Mouse (Mus musculus) hematopoietic stem cell, adult 5-6 weeks (primary cell): Measurements from ENCODE around the gene Pmp22. TPM values are rescaled to one million over a fixed set of nuclear protein-coding genes. Genes with fewer than 3 reads are reported as not detected.

Source experiments
- ATAC-seq, 2 experiments: fragments of 125-278 bp in 1 of 2; replicated peaks in 1 of 2; 2 replicates each; pipeline ENCODE4 v1.8.0; 2016 to 2017; ENCODE audit warnings: inconsistent platforms in 2 of 2, mild to moderate bottlenecking in 2 of 2, moderate number of reproducible peaks in 2 of 2, low read depth in 1 of 2, moderate TSS enrichment in 1 of 2; ENCODE audit not compliant: low FRiP score in 2 of 2, poor library complexity in 2 of 2, severe bottlenecking in 2 of 2, insufficient read depth in 1 of 2, low TSS enrichment in 1 of 2
- total RNA-seq: library from RNA; stranded (forward); fragments of 172-1452, 232-1000 nt; gene quantifications from 2 replicates; pipeline ENCODE4 v1.2.3, GENCODE M21; 2017

Pmp22 gene
- total RNA-seq, 1 experiment from 2014 or later: not detected

DNA sequence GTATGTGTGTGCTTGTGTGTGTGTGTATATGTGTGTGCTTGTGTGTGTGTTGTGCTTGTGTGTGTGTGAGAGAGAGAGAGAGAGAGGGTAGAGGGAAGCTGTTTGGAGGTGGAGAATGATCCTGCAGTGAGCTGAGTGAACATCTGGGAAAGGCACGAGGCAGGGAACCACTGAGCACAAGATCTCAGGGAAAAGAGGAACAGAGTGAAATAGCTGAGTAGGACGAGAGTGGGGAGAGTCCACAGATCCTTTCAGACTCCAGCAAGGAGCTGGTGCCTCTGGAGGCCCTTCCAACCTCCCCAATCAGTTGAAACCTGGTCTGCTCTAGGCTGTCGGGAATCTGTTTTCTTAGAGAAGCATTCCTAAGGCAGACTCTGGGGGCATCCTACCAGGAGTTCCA is 10.0 kb downstream of the Pmp22 start:
- ATAC-seq: no peak

DNA sequence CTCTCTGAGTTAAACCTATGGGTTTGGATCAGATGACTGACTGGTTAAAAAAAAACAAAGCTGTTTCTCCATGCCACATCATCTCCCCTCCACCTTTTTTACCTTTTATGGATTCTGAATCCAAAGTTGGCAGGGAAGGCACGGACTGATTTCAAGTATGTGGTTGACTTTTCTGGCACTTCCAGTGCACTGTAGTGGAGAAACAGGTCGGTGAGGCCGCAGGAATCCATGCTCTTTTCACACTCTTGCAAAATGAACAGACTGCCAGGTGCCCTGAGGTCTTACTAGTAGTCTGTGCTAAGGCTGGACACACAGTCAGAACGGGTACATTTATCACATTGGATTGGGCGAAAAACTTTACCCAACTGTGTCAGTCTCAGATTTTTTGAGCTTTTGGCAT is 13.5 kb downstream of the Pmp22 start:
- no peak for ATAC-seq

DNA sequence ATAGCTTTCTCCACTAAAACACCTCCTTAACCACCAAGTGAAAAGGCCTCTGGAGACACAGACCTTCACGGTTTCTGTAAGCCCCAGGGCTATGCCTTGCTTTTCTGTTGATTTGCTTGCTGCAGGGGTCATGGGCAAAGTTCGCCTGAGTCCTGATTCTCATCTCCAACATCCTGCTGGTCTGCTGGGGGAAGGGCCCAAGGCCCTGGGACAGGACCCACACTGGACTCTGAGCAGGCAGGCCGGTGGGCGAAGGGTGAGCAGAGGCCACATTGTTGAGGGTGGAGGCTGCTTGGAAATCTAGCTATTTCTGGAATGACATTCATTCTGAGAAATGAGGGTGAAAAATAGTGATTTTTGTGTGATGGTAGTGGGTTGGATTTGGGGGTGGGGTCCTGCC is 14.0 kb downstream of the Pmp22 start:
- ATAC-seq: no peak

DNA sequence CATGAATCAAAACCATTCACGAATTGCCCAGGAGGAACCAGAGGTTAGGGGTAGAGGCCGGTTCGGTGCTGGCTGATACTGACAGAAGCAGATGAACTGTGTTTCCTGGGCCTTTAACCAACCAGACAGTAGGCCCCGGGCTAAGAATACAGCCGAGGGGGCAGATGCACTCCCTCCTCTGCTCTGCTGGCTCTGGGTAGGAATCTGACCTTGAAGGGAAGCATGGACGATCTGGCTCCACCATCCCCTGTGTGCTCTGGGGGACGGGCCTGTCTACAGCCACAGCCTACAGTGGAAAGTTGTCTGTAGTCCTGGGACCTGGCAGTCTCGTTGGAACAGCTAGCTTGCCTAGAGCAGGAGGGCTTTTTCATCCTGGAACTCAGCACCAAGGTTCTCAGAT is 14.7 kb downstream of the Pmp22 start:
- no peak for ATAC-seq

DNA sequence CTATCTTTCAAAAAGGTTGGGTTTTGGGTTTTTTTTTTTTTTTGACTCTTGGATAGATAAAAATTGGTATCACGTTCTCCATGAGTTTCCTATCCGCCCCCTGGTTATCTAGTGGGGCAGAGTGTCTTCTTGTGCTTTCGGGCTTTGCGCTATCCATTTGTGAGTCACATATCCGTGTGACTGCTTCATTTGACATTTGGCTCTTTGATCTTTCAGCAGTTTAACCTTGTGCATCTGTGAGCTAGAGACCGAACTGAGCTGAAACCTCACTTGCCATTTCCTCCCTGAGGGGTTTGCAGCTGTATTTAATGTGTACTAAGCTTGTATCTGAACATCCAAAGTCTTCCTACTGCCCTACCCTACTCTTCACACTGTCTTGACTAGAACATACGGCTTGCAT is 17.8 kb downstream of the Pmp22 start:
- no peak for ATAC-seq

DNA sequence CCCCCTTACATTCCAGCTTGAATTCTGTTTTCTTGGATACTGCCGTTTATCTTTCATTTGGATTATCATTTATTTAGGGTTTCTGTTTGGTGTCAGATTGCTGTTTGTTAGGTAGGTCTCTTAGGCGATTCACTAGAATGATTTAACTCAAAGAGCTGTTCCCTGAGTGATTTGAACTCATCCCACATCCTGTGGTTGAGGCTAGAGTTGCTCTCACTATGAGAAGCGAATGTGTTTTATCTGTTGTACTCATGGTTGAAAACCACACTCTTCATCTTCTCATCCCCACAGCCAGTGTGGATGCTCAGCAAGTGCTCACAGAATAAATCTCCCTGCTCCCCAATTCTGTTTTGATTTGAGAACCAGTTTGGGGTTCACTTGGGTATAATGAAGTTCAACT is 19.5 kb downstream of the Pmp22 start:
- ATAC-seq: no peak

DNA sequence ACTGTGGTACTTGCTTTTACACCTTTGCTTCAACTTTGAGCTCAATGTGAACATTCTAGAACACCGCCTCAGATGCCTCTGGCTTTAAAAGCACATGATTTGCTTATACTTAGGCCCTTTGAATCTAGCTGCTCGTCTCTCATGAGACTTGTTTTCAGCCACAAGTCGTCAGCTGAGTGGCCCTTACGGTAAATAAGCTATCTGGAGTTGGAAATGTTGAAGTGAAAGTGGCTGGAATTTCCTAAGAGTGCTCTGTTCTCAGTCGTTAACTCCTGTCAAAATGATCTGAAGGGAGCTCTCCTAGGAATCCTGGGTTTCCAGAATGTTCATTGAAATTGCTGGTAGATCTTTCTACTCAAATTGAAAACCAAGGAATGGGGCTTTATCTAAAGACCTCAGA is 23.1 kb downstream of the Pmp22 start:
- ATAC-seq: no peak

DNA sequence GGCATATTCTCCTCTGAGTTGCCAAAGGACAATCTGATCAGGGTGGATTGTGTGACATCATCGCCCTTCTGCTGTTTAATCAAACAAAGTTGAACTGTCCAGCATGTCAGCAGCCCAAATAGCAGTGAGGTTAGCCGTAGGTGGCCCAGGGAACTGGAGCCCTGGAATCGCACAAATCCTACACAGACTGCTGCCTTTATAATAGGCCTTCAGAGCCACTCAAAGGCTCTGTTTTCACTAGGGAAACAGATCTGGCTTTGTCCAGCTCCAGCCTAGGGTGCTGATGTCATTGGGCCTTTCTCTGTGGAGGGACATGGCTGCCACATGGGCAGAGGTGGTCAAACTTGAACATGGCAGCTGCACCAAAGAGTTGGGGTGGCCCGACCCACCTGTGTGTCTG is 28.3 kb downstream of the Pmp22 start:
- ATAC-seq: no peak

DNA sequence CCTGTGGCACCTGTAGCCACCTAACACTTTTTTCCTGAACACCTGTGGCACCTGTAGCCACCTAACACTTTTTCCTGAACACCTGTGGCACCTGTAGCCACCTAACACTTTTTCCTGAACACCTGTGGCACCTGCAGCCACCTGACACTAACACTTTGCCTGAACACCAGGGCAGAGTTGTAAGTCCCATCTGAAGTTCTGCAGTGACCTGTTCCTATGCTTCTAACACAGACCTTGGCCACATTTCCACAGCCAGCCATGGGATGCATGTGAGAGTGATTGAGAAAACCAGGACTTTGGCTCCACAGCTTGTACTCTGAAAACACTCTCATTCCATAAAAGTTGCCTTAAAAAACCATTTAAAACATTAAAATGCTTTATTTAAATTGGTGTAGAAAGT is 32.1 kb downstream of the Pmp22 start:
- ATAC-seq: no peak

DNA sequence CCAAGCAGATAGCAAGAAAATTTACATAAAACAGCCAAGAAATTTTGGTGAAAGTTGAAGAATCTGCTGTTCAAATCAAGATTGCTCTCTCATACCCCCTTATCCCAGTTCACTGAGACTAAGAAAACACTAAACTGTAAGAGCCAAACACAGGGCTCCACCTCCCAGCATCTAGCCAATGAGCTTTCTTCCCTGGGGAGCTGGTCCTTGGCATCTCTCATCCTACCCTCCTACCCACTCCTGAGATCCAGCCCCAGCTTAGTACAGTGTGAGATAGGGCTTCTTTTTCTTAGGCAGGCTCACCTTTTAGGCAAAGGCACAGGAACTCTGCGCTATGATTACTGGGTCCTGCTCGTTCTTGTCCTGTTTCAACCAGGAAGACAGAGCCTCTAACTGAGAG is 34.0 kb downstream of the Pmp22 start:
- no peak for ATAC-seq

DNA sequence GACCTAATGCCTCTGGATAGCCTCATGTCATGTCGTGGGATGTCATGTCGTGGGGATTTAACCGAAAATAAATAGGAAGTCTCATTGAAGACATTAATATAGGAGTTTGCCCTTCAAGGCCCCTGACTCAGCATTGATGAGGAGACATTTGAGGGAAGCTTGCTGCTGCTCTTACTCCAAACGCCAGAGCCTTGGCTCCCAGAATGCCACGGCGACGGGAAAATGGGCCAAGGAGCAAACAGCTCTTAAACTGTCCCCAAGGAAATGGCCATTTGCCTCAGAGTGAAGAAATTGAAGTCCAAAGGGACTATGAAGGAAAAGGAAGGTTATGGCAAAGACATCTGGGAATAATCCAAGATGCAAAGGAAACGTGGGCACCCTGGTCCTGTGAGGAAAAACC is 34.8 kb downstream of the Pmp22 start:
- no peak for ATAC-seq

DNA sequence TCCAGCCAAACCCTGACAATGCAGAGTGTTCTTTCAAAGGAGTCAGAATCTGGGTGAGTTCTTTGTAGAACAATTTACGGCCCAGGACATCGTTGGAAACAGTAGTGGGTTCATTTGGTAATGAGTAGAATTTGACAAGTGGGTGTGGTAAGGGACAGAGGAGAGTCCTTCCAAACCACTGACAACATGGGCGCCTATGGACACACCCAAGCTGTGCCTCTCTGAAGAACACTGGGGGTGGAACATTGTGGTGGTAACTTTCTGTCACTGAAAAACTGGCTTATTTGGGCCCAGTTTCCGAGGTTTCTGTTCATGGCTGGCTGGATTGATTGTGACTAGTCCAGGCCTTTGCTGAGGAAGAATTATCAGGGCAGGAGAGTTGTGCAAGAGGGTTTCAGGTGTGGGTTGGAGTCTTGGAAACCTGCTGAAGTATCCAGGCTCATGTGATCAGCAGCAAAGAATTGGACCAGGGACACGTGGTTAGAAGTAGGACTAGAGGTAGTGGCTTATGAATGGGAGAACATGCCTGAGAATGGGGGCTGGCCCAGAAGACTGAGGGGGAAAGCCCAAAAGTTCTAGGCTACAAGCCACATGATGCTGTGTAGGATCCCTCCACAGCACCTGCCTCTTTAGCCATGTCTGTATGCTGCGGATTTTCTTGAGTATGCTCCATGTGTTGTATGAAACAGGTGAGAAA is 35.4 kb downstream of the Pmp22 start:
- ATAC-seq: no peak

DNA sequence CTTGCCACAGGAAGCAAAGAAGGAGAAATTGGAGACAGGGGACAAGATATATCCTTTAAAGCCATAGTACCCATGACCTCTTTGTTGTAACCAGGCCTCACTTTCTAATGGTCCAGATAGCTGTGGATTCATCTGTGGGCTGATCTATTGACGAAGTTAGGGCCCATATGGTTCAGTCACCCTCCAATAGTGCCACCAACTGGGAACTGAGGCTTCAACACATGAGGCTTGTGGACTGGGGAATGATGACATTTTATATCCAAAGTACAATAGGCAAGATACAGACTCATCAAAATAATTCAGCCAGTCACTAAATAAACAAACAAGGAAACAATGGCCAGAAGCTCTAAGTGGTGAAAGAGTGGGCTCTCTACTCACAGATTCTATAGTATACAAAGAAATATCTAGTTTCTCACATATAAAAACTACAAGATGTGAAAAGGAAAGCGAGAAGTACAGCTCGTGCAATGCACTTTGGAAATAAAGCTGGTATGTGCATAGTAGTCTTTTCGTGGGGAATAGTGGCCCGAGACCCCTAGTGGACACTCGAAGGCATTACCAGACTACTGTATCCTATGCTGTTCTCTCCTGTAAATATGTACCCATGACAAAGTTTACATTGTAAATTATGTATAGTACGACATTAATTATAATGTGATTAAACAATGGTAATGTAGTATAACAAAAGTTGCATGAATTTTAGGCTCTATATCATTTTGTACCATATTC is 36.1 kb downstream of the Pmp22 start:
- peak in 1 of 2 experiments; percentile 56; a peak in 1 of 4 replicates for ATAC-seq

DNA sequence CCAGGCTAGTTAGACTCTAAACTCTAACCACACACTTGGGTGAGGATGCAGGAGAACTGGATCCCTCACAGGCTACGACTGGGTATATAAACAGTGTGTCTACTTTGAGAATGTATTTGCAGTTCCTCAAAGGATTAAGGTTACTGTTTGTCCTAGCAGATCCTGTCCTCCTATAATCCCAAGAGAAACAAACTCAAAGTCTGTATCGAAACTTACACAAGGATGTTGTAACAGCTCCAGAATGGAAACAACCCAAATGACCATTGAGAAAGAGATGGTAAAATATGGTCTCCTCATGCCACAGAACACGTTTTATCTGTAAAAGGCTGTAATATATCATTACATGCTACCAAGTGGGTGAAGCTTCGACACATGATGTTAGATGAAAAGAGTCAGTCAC is 39.0 kb downstream of the Pmp22 start:
- ATAC-seq: no peak

DNA sequence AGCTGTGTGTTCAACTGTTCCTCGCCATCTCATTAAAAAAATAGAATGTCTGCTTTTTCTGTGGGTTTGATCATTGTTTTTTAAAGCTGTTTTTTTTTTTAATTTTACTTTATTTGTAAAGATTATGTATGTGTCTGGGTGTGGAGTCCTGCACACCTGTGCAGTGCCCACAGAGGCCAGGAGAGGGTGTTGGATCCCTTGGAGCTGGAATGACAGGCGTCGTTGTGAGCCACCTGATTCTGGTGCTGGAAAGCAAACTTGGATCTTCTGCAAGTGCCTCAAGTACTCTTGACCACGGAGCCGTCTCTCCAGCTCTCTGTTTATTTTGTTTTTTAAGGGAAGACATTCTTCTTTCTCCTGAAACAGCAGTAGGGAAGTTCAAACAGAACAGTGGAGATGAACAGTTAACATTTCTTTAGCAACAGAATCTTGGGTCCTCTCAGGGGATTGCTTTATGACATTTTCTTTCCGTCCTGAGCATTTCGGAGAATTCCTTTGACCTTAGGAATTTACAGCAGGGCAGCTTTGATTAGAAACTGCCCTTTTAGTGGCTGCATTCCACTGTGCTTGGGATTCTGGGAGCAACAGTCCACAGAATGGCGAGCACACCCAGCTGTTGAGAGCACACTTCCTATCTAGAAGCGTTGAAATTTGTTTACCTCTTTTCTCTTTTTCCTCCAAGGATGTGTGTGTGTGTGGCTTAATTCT is 39.9 kb downstream of the Pmp22 start:
- no peak for ATAC-seq

DNA sequence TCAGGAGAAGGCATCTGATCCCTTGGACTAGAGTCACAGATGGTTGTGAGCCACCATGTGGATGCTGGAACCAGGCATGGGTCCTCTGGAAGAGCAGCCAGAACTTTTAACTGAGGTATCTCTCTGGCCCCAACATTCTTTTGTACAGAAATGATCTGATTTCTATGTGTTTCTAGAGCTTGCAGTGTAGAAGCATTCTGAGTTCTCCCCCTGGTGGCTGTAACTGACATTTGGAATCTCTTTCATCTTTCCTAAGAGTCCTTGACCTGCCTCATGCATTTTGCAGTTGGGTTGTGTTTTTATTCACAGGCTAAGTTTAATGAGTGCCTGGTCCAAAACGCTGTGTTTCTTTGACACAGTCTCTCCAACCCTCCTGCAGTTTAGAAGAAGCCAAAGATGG is 43.2 kb downstream of the Pmp22 start:
- ATAC-seq: no peak

DNA sequence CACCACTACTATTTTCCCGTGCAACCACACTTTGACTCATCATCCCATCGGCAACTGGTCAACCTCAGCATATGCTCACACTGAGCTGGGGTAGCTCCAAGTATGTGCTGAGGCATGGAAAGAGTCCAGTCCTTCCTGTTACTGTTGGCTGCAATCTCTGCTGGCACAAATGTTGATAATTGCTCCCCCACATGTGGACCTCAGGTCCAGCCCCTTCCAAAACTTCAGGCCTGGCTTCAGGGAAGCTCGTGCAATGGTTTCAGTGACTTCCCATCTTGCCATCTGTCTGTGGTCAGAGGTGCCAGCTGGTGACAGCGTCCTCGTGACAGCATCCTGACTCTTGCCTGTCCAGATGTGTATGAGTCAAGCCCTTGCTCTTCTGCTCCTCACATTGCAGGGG is 44.8 kb downstream of the Pmp22 start:
- ATAC-seq: no peak

DNA sequence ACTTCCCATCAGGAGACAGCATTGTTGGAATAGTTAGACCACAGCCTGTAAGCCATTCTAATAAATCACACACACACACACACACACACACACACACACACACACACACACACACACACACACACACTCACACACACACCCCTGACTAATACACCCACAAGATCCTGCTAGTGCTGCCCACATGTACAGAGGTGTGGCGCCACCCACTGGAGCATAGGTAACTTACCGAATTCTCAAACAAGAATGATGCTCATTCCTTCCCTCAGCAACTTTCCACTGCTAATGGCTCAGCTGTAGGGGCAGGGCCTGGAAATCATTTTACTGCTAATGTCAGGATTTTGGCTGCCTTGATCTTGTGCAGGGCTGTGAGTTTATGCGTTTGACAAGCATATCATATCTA is 46.5 kb downstream of the Pmp22 start:
- ATAC-seq: no peak
